Mouse (Mus musculus) kidney, embryonic 14.5 days (tissue): ENCODE measurements around the gene Pdx1. TPM values are rescaled to one million over a fixed set of nuclear protein-coding genes. Genes with fewer than 3 reads are reported as not detected.

Experiments
- ATAC-seq: fragments of 200-750 bp; cut with Nextera tagmentation; 2 replicates; pipeline ENCODE4 v1.8.0; 2017; ENCODE audit warnings: moderate number of reproducible peaks, mild to moderate bottlenecking, moderate TSS enrichment, moderate library complexity; ENCODE audit not compliant: low FRiP score, low TSS enrichment
- H3K27ac ChIP-seq: fragments of 300-500 bp; sonication (generic); 2 replicates; pipeline ENCODE4 v1.5.1; 2014; ENCODE audit warnings: low read depth, mild to moderate bottlenecking, low read length, moderate library complexity, mixed read lengths
- H3K27me3 ChIP-seq: fragments of 300-500 bp; sonication (generic); 2 replicates; pipeline ENCODE4 v1.6.1; 2014; ENCODE audit warnings: mild to moderate bottlenecking, low read length; ENCODE audit not compliant: control insufficient read depth, insufficient read depth
- H3K36me3 ChIP-seq: fragments of 300-500 bp; sonication (generic); 2 replicates; pipeline ENCODE4 v1.6.1; 2014; ENCODE audit warnings: low read length, mixed read lengths; ENCODE audit not compliant: control insufficient read depth, insufficient read depth
- H3K4me1 ChIP-seq: fragments of 300-500 bp; sonication (generic); 2 replicates; pipeline ENCODE4 v1.6.1; 2014; ENCODE audit warnings: low read length, mixed read lengths; ENCODE audit not compliant: control insufficient read depth, insufficient read depth
- H3K4me2 ChIP-seq: fragments of 300-500 bp; sonication (generic); replicated peaks from 2 replicates; pipeline ENCODE4 v1.6.1; 2014; ENCODE audit warnings: low read depth, mild to moderate bottlenecking, low read length
- H3K4me3 ChIP-seq: fragments of 300-500 bp; sonication (generic); 2 replicates; pipeline ENCODE4 v1.5.1; 2014; ENCODE audit warnings: mild to moderate bottlenecking, low read length
- H3K9ac ChIP-seq: fragments of 300-500 bp; sonication (generic); 2 replicates; pipeline ENCODE4 v1.6.1; 2014; ENCODE audit warnings: low read depth, mild to moderate bottlenecking, low read length, moderate library complexity
- H3K9me3 ChIP-seq: fragments of 300-500 bp; sonication (generic); 2 replicates; pipeline ENCODE4 v1.6.1; 2016; ENCODE audit warnings: low read length; ENCODE audit not compliant: control insufficient read depth
- WGBS: fragments of 180-500 bp; shearing (Covaris S2); extraction: QIAGEN DNeasy Blood & Tissue Kit; methylation state at CpG from one replicate; pipeline ENCODE4 v1.1.7; 2014; 5-methylcytosine and 5-hydroxymethylcytosine counted together
- polyA plus RNA-seq: library from polyadenylated mRNA; unstranded; fragments of >200 nt; fragmentation: Nextera tagmentation; extraction: Ambion mirVana; gene quantifications from 2 replicates; pipeline ENCODE4 v1.2.1, GENCODE M21; 2014

Gene Pdx1
- polyA plus RNA-seq = 0.19 TPM in 1 of 2 replicates, not detected in the other

- Histone ChIP-seq H3K36me3 (no peaks in the 10 kb centered on the region), H3K9me3 (no peaks in the 10 kb centered on the region), H3K27me3 (peaks cover 90% of the 10 kb centered on the region), H3K27ac (no peak within 1 kb of the TSS), H3K4me3 (no peak within 1 kb of the TSS), H3K4me1 (no peaks in the 10 kb centered on the region), H3K4me2 (no peak within 1 kb of the TSS), H3K9ac (no peak within 1 kb of the TSS)
- peak; percentile 73 for ATAC-seq
- WGBS = 1% methylated on average over 44 of the region's 44 CpGs
Measured at GRCm38 (mm10) chr5:147269926-147270672, at the start of gene Pdx1. Pdx1 (plus strand) TSS chr5:147269959.

GRCm38 (mm10) chr5:147227354-147228112 lies 42.2 kb upstream of the Pdx1 start:
- Histone ChIP-seq H3K4me1 (no peaks in the 10 kb centered on the region), H3K36me3 (no peaks in the 10 kb centered on the region), H3K9ac (no peak overlapping the region), H3K27me3 (peaks cover 48% of the 10 kb centered on the region), H3K4me2 (no peak overlapping the region), H3K9me3 (no peaks in the 10 kb centered on the region), H3K27ac (no peak overlapping the region), H3K4me3 (no peak overlapping the region)
- peak; percentile 72 for ATAC-seq
- 15% methylated on average over 25 of the region's 25 CpGs for WGBS

GRCm38 (mm10) chr5:147235406-147236309 lies 34.1 kb upstream of the Pdx1 start:
- no peak for ATAC-seq
- H3K9ac ChIP-seq = no peak overlapping the region
- 56% methylated on average over 21 of the region's 21 CpGs for WGBS
- H3K4me1 ChIP-seq = no peaks in the 10 kb centered on the region
- no peak overlapping the region for H3K4me2 ChIP-seq
- no peak overlapping the region for H3K27ac ChIP-seq
- H3K36me3 ChIP-seq = no peaks in the 10 kb centered on the region
- no peak overlapping the region for H3K4me3 ChIP-seq
- H3K27me3 ChIP-seq = no peaks in the 10 kb centered on the region
- no peaks in the 10 kb centered on the region for H3K9me3 ChIP-seq

GRCm38 (mm10) chr5:147243908-147244307 lies 25.9 kb upstream of the Pdx1 start:
- WGBS = 89% methylated on average over 7 of the region's 7 CpGs
- no peak overlapping the region for H3K4me2 ChIP-seq
- H3K27me3 ChIP-seq = no peaks in the 10 kb centered on the region
- H3K36me3 ChIP-seq = no peaks in the 10 kb centered on the region
- no peak overlapping the region for H3K9ac ChIP-seq
- H3K4me3 ChIP-seq = no peak overlapping the region
- H3K4me1 ChIP-seq = no peaks in the 10 kb centered on the region
- H3K9me3 ChIP-seq = no peaks in the 10 kb centered on the region
- no peak overlapping the region for H3K27ac ChIP-seq
- no peak for ATAC-seq

GRCm38 (mm10) chr5:147260189-147260588 lies 9.6 kb upstream of the Pdx1 start:
- Histone ChIP-seq H3K27ac (no peak overlapping the region), H3K36me3 (no peaks in the 10 kb centered on the region), H3K9me3 (no peaks in the 10 kb centered on the region), H3K9ac (no peak overlapping the region), H3K4me3 (no peak overlapping the region), H3K4me2 (no peak overlapping the region), H3K27me3 (peaks cover 21% of the 10 kb centered on the region), H3K4me1 (no peaks in the 10 kb centered on the region)
- 95% methylated on average over 1 of the region's 1 CpGs for WGBS
- no peak for ATAC-seq

- H3K9ac ChIP-seq = no peak overlapping the region
- H3K27ac ChIP-seq = no peak overlapping the region
- no peaks in the 10 kb centered on the region for H3K9me3 ChIP-seq
- WGBS = 88% methylated on average over 4 of the region's 4 CpGs
- H3K4me3 ChIP-seq = no peak overlapping the region
- peaks cover 27% of the 10 kb centered on the region for H3K27me3 ChIP-seq
- no peak overlapping the region for H3K4me2 ChIP-seq
- no peaks in the 10 kb centered on the region for H3K4me1 ChIP-seq
- H3K36me3 ChIP-seq = no peaks in the 10 kb centered on the region
- ATAC-seq = no peak
Measured at GRCm38 (mm10) chr5:147260778-147261177, 9.0 kb upstream of the Pdx1 start.

GRCm38 (mm10) chr5:147261899-147262541 lies 7.7 kb upstream of the Pdx1 start:
- Histone ChIP-seq H3K36me3 (no peaks in the 10 kb centered on the region), H3K4me3 (no peak overlapping the region), H3K27ac (no peak overlapping the region), H3K4me1 (no peaks in the 10 kb centered on the region), H3K27me3 (peaks cover 39% of the 10 kb centered on the region), H3K9ac (no peak overlapping the region), H3K4me2 (no peak overlapping the region), H3K9me3 (no peaks in the 10 kb centered on the region)
- no peak for ATAC-seq
- WGBS = 45% methylated on average over 11 of the region's 11 CpGs

GRCm38 (mm10) chr5:147263945-147264344 lies 5.8 kb upstream of the Pdx1 start:
- no peak for ATAC-seq
- WGBS = 32% methylated on average over 4 of the region's 4 CpGs
- no peak overlapping the region for H3K9ac ChIP-seq
- no peak overlapping the region for H3K4me2 ChIP-seq
- peaks cover 58% of the 10 kb centered on the region for H3K27me3 ChIP-seq
- no peak overlapping the region for H3K27ac ChIP-seq
- no peaks in the 10 kb centered on the region for H3K9me3 ChIP-seq
- H3K36me3 ChIP-seq = no peaks in the 10 kb centered on the region
- H3K4me1 ChIP-seq = no peaks in the 10 kb centered on the region
- H3K4me3 ChIP-seq = no peak overlapping the region
